In genomic region chr2:124613671-124614210, GRCm38 (mm10) we compare ENCODE assay signal across 11 mouse cellular contexts.
A peak's percentile ranks its signal among the peaks of the same experiment; 100 is the strongest.
DNase-seq lines count a peak whose midpoint lies in the region; ATAC-seq and TF ChIP-seq lines count a peak whose summit lies in the region.
"Had no signal": no experiment of that assay in that cellular context is flagged by ENCODE, and none has a peak within 500 bp of the region (broad histone marks: within the 10 kb centered on the region; RNA-seq: fewer than 3 reads in every experiment).

No protein-coding gene starts in this region.

- intact Hi-C loops in left cerebral cortex, postnatal 25 days (cut with DNase I) = loop anchor here (5.0 kb wide), 2 partner anchors 44 to 134 kb away; no protein-coding TSS in a partner anchor

- H3K4me1 ChIP-seq in forebrain, embryonic 10.5 days = peaks cover 41% of the 10 kb centered on the region
- H3K4me1 ChIP-seq in forebrain, embryonic 11.5 days (replicated peaks; ENCODE audit: control insufficient read depth, insufficient read depth, low read length) = 0 out of 2 replicates have a peak, but pooled peaks cover 2% of the 10 kb centered on the region
- H3K4me1 ChIP-seq in lung, postnatal 0 days (ENCODE audit: insufficient read depth, low read depth, low read length) = peaks cover 11% of the 10 kb centered on the region; the same call in 1 of the 2 replicates
- H3K4me1 ChIP-seq in liver, embryonic 12.5 days = 0 out of 2 replicates have a peak, but pooled peaks cover 4% of the 10 kb centered on the region
- peaks cover 13% of the 10 kb centered on the region for H3K4me1 ChIP-seq in stomach, embryonic 16.5 days (ENCODE audit: control insufficient read depth, insufficient read depth, low read length)

- no peaks in the 10 kb centered on the region for H3K9me3 ChIP-seq in forebrain, embryonic 10.5 days
- no peaks in the 10 kb centered on the region for H3K9me3 ChIP-seq in forebrain, embryonic 11.5 days (ENCODE audit: control insufficient read depth, low read length)
- H3K9me3 ChIP-seq in lung, postnatal 0 days (ENCODE audit: low read length) = no peaks in the 10 kb centered on the region
- no peaks in the 10 kb centered on the region for H3K9me3 ChIP-seq in liver, embryonic 12.5 days (replicated peaks)
- H3K9me3 ChIP-seq in stomach, embryonic 16.5 days (replicated peaks; ENCODE audit: control insufficient read depth, low read length) = no peaks in the 10 kb centered on the region

- no peak overlapping the region for H3K9ac ChIP-seq in forebrain, embryonic 11.5 days (ENCODE audit: low read length)
- H3K9ac ChIP-seq in lung, postnatal 0 days (replicated peaks; ENCODE audit: low read depth) = no peak overlapping the region
- no peak overlapping the region for H3K9ac ChIP-seq in liver, embryonic 12.5 days
- H3K9ac ChIP-seq in stomach, embryonic 16.5 days (ENCODE audit: low read length) = no peak overlapping the region

- peak overlapping the region; percentile 71; the same call in 1 of the 2 replicates for H3K4me3 ChIP-seq in forebrain, embryonic 10.5 days
- no peak overlapping the region for H3K4me3 ChIP-seq in forebrain, embryonic 11.5 days (ENCODE audit: low read depth, low read length)
- H3K4me3 ChIP-seq in lung, postnatal 0 days (ENCODE audit: low read depth, low read length) = peak overlapping the region; percentile 76; the same call in 1 of the 2 replicates
- no peak overlapping the region for H3K4me3 ChIP-seq in liver, embryonic 12.5 days
- H3K4me3 ChIP-seq in stomach, embryonic 16.5 days (replicated peaks; ENCODE audit: low read length) = peak overlapping the region; percentile 71; the same call in 1 of the 2 replicates

- no peaks in the 10 kb centered on the region for H3K36me3 ChIP-seq in forebrain, embryonic 10.5 days (replicated peaks)
- H3K36me3 ChIP-seq in forebrain, embryonic 11.5 days (ENCODE audit: control insufficient read depth, insufficient read depth, low read length) = no peaks in the 10 kb centered on the region
- H3K36me3 ChIP-seq in lung, postnatal 0 days (ENCODE audit: insufficient read depth, low read length) = no peaks in the 10 kb centered on the region
- no peaks in the 10 kb centered on the region for H3K36me3 ChIP-seq in liver, embryonic 12.5 days
- H3K36me3 ChIP-seq in stomach, embryonic 16.5 days (ENCODE audit: control insufficient read depth, insufficient read depth, low read length) = no peaks in the 10 kb centered on the region

- peaks cover 31% of the 10 kb centered on the region for H3K27me3 ChIP-seq in forebrain, embryonic 10.5 days (ENCODE audit: poor library complexity, severe bottlenecking)
- H3K27me3 ChIP-seq in forebrain, embryonic 11.5 days (ENCODE audit: control insufficient read depth, insufficient read depth, low read length) = peaks cover 5% of the 10 kb centered on the region
- no peaks in the 10 kb centered on the region for H3K27me3 ChIP-seq in lung, postnatal 0 days (replicated peaks; ENCODE audit: insufficient read depth, low read length)
- H3K27me3 ChIP-seq in liver, embryonic 12.5 days (replicated peaks) = peaks cover 45% of the 10 kb centered on the region
- no peaks in the 10 kb centered on the region for H3K27me3 ChIP-seq in stomach, embryonic 16.5 days (ENCODE audit: control insufficient read depth, insufficient read depth, low read length)

- no peak for DNase-seq in forebrain, embryonic 10.5 days (ENCODE audit: extremely low spot score, low spot score)
- no peak for DNase-seq in forebrain, embryonic 11.5 days (ENCODE audit: low spot score)
- DNase-seq in lung, postnatal 0 days (ENCODE audit: low spot score) = no peak
- no peak for DNase-seq in lung, postnatal 10 days
- DNase-seq in left cerebral cortex, postnatal 25 days (ENCODE audit: low spot score in 2 of 2) = no peak
- DNase-seq in cerebellum, adult 11 months = no peak
- DNase-seq: cerebellum, adult 9-11 months; layer of hippocampus, postnatal 36 days; thymus, adult 18-20 months had no signal

- no peak for ATAC-seq in forebrain, embryonic 11.5 days (replicated peaks; ENCODE audit: low FRiP score)
- ATAC-seq in lung, postnatal 0 days = no peak
- ATAC-seq in liver, embryonic 12.5 days = no peak
- ATAC-seq in stomach, embryonic 16.5 days (ENCODE audit: insufficient read depth, low FRiP score) = no peak

- 74% methylated on average over 3 of the region's 3 CpGs for WGBS in forebrain, embryonic 10.5 days
- 68% methylated on average over 3 of the region's 3 CpGs for WGBS in forebrain, embryonic 11.5 days
- 44% methylated on average over 3 of the region's 3 CpGs for WGBS in lung, postnatal 0 days
- 44% methylated on average over 3 of the region's 3 CpGs for WGBS in liver, embryonic 12.5 days (ENCODE audit: insufficient replicate concordance)
- WGBS in stomach, embryonic 16.5 days = 57% methylated on average over 3 of the region's 3 CpGs

- no peak overlapping the region for H3K27ac ChIP-seq in forebrain, embryonic 10.5 days
- no peak overlapping the region for H3K27ac ChIP-seq in forebrain, embryonic 11.5 days (ENCODE audit: low read depth, low read length)
- H3K27ac ChIP-seq in lung, postnatal 0 days (ENCODE audit: low read length) = no peak overlapping the region
- H3K27ac ChIP-seq in liver, embryonic 12.5 days = no peak overlapping the region
- H3K27ac ChIP-seq in stomach, embryonic 16.5 days (ENCODE audit: low read length) = no peak overlapping the region

- no peak for TF ChIP-seq EP300 in lung, postnatal 0 days (IDR thresholded peaks at IDR 0.05)

- no peak for TF ChIP-seq CTCF in lung, postnatal 0 days (IDR thresholded peaks at IDR 0.05)

- H3K4me2 ChIP-seq in forebrain, embryonic 11.5 days (ENCODE audit: low read depth, low read length, severe bottlenecking) = no peak overlapping the region
- H3K4me2 ChIP-seq in lung, postnatal 0 days (replicated peaks; ENCODE audit: low read depth, low read length) = peak overlapping the region; percentile 88
- H3K4me2 ChIP-seq in liver, embryonic 12.5 days = peak overlapping the region; percentile 68
- peak overlapping the region; percentile 72 for H3K4me2 ChIP-seq in stomach, embryonic 16.5 days (ENCODE audit: low read depth, low read length)

Comparison
In these comparisons a context has a peak if more than half of its experiments do, and no peak if none do; other contexts are left out.
1. H3K4me3 ChIP-seq: peak in forebrain, embryonic 10.5 days (single experiment), lung, postnatal 0 days (single experiment) and stomach, embryonic 16.5 days (single experiment); none in forebrain, embryonic 11.5 days (single experiment) and liver, embryonic 12.5 days (single experiment).